Mouse (Mus musculus) telencephalon, adult 2 months (tissue): ENCODE data around the gene Nxph1.

Source experiments
- DNase-seq: peaks from one replicate; pipeline ENCODE4 v3.0.0-alpha.2; 2011; ENCODE audit warnings: low read depth, low spot score

Gene Nxph1

GRCm38 (mm10) chr6:8948131-8948470 lies at the start of gene Nxph1:
Gene Nxph1, plus strand, starts transcription at chr6:8948431.
- no peak for DNase-seq

- peak; percentile 64 for DNase-seq
These were observed 48.1 kb upstream of the Nxph1 start for GRCm38 (mm10) chr6:8900021-8900728.

GRCm38 (mm10) chr6:8900729-8901122 lies 47.5 kb upstream of the Nxph1 start:
- DNase-seq = no peak

DNA sequence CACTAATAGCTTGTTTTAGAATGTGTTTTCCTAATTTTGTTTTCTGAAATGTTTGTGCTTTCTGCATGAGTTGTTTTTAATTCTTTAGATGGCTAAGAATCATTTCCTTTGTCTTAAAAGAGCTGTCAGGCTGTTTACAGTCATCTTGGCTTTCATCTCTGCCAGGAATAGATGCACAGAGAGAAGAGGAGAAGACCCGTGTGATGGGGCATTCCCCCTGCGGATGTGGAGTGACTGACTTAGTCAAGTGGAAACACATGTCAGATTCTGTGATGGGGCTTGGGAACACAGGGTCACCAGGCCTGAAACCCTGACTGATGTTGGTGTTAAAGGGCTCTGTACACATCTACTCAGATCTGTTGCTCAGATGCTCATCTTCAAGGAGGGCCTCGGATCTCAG lies 40.3 kb upstream of the Nxph1 start:
- DNase-seq = no peak

- no peak for DNase-seq
These were observed 34.8 kb upstream of the Nxph1 start for GRCm38 (mm10) chr6:8913404-8913803.

DNA sequence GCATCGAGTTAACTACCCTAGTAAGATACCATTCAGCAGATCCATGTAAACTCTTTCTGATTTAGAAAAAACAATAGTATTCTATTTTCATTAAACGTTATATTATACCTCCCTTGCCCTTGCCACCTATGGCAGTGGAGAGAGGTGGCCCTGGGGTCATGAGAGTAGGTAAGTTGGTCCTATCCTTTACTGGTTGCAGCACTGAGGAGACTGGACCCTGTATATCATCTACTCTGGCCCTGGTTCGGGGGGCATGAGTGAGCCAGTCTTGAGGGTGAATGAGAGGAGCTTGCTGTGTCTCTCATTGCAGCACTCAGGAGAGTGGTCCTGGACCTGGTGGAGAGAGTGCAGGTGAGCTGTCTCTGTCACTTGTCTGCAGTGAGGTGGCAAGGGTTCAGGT lies 33.5 kb upstream of the Nxph1 start:
- no peak for DNase-seq

GRCm38 (mm10) chr6:8924481-8924880 lies 23.8 kb upstream of the Nxph1 start:
- DNase-seq = no peak

- DNase-seq = no peak
These were observed 13.0 kb upstream of the Nxph1 start for GRCm38 (mm10) chr6:8935241-8935640.

DNA sequence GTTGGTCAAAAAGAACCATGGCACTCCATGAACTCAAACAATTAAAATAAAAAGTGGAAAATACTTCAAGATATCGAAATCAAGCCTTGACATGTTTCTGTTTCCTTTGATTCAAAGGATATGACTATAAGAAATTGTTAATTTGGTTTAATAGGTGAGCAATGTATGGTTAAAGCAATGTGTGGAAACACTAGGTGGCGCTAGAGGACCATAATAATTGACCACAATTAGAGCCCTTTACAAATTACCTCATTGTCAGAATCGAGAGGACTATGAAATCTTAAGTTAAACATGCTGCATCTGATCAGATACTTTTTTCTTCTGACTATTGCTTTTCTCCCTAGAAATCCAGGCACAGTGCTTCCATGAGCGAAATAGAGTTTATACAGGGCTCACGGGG lies 12.5 kb upstream of the Nxph1 start:
- peak; percentile 79 for DNase-seq

- DNase-seq = no peak
These were observed 12.1 kb upstream of the Nxph1 start for GRCm38 (mm10) chr6:8936168-8936567.

- DNase-seq = no peak
These were observed 510 bp downstream of the Nxph1 start for GRCm38 (mm10) chr6:8948471-8949411.

GRCm38 (mm10) chr6:8949665-8950201 lies 1.5 kb downstream of the Nxph1 start:
- DNase-seq = no peak

DNA sequence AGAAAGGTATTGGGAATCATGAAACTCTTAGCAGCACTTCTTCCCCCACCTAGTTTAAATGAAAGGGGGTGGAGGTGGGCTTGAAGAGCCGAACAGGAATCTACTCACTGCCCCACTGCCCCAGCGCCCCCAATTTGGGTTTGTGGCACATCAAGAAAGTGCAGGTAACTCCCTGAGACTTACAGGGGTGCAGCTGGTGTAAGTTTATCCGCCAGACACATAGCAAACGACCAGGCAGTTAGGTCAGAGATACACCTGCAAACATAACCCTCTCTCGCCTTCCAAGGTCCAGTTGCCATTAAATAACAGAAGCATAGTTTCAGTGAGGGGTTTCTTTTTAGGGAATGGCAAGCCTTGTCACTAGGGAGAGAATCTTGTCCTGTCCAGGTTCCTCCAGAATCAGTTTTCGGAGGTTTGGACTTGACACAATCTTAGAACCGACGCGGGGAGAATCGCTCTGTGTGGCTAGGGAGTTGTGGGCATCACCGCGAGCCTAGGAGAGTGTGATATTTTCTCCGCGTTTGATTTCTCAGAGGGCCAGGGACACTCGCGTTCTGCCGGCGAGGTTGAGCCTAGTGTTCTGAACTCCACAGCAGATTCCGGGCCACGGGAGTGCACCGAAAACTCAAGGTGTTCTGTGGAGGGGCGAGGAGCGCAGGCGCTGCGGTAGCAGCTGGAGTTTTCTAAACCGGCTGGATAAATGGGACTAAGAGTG lies 2.5 kb downstream of the Nxph1 start:
- DNase-seq = no peak

- DNase-seq = no peak
These were observed 3.1 kb downstream of the Nxph1 start for GRCm38 (mm10) chr6:8951326-8951695.

GRCm38 (mm10) chr6:8951884-8952590 lies 3.8 kb downstream of the Nxph1 start:
- no peak for DNase-seq

- no peak for DNase-seq
These were observed 7.7 kb downstream of the Nxph1 start for GRCm38 (mm10) chr6:8955817-8956529.

DNA sequence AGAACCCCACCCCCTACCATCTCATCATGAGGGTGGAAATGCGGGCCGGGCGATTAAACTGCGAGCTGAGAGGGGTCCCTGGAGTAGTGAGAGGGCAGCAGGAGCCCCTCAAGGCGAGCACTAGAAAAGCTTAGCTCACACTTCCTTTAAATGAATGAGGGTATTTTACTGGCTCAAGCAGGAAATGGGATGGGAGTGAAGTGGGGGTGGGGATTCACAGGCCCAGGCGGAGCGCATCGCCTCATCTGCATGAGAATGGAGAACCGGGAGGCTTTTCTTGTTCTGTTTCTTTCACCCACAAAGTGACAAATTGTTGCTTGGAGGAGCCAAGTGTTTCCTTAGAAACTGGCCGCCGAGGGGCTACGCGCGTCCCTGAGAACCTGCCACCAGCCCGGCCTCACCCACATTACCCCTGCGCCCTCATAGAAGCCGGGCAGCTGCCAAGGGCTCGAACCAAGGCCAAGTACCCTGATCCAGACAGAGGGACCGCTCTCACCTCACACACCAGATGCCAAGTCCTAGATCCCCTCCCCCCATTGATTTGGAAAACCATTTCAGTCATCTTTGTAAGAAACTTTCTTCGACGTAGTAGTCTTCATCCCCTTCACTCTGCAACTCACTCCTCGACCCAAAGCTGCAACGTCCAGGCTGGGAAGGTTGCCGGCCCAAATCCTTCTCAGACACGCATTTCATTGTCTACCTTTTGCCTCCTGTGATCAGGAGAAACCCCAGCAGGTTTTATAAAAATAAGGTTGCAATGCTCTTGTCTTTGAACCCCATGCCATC lies 8.7 kb downstream of the Nxph1 start:
- no peak for DNase-seq

- DNase-seq = no peak
These were observed 9.3 kb downstream of the Nxph1 start for GRCm38 (mm10) chr6:8957529-8957887.

GRCm38 (mm10) chr6:8958081-8958919 lies 10.1 kb downstream of the Nxph1 start:
- no peak for DNase-seq
